Mouse (Mus musculus): Measurements from ENCODE around the gene Sh2d2a.
"Not testable (repeated sequence)": the region's sequence is repeated elsewhere in the genome, so short reads cannot be mapped to it uniquely, and the experiment has no call there.

GRCm38 (mm10) chr3:87864111-87864510, 17.6 kb downstream of the Sh2d2a start:
- TF ChIP-seq POLR2A (IDR thresholded peaks at IDR 0.05; ENCODE audit: low read depth, low read length); CTCF (IDR thresholded peaks at IDR 0.05; ENCODE audit: borderline replicate concordance, insufficient read depth, low read length): not testable (repeated sequence)

Data from embryonic fibroblast, embryonic 13.5 days (primary cell).